Mouse (Mus musculus): ENCODE measurements around the gene Apoc2.

Gene Apoc2

DNA sequence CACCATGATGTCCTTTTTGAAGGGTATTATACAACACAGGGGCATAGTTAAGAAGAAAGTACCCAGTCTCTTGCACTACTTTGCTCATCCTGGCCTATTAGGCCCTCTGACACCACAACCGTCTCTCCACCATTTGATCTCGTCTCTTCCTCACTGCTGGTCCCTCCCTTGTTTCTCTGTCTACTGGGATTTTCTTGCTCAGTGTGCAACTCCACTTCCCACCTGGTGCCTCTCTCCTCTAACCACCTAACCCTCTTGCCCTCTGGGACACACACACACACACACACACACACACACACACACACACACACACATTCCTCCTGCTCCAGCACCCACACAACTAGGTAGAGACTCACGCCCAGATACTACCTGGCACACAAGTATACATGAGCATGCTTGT, 1.2 kb upstream of the Apoc2 start:
- no peak for DNase-seq (ENCODE audit: low spot score)

DNA sequence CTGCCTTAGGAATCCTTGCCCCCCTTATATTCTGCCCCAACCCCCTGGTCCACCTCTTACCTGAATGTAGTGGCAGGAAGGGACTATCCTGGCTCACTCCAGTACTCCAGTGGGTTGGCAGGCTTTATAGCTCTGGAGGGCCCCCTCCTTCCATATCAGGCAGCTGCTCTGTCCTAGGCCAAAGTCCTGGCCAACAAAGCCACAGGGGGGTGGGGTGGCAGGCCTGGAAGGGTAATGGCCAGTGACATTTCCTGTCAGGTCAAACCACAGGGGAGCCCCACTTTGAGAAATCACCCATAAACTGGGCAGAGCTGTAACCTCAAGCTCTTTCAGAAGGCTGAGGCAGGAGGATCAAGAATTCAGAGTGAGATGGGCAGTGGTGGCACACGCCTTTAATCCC, 1.1 kb downstream of the Apoc2 start:
- no peak for DNase-seq (ENCODE audit: low spot score)

DNA sequence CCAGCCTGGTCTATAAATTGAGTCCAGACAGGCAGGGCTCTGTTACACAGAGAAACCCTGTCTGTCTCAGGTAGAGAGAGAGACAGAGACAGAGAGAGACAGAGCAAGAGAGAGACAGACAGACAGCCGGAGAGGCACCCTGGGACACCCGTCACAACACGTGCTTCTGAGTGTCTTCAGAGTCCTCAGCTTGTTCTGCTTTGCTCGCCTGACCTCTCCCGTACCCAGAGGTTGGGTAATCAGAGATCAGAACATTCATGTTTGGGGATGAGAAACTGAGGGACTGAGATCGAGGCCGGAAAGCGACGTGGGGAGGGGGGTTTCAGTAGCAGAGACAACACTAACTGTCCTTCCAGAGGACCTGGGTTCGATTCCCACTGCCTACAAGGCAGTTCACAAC, 1.9 kb downstream of the Apoc2 start:
- DNase-seq (ENCODE audit: low spot score), result no peak

DNA sequence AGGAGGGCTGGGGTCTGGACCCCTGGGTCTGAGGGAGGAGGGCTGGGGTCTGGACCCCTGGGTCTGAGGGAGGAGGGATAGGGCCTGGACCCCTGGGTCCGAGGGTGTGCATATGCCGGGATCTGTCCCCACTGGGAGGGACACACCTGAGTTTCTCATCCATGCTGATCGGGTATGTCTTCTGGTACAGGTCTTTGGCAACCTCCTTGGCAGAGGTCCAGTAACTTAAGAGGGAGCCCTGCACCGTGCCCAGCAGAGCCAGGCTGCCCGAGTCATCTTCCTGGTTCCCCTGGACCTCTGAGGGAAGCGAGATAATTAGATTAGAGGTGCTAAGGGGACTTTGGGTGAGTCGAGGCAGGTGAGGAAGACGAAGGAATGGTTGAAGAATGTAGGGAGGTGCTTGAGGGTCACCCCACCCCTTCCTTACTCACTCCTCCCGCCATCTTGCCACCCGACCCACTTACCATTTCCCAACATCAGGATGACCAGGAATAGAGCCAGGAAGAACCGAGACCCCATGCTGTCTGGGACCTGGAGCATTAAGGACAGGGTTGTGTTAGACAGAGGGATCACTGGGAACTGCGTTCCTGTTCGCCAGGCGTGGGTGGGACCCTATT, 4.5 kb downstream of the Apoc2 start:
- no peak for DNase-seq (ENCODE audit: low spot score)

DNA sequence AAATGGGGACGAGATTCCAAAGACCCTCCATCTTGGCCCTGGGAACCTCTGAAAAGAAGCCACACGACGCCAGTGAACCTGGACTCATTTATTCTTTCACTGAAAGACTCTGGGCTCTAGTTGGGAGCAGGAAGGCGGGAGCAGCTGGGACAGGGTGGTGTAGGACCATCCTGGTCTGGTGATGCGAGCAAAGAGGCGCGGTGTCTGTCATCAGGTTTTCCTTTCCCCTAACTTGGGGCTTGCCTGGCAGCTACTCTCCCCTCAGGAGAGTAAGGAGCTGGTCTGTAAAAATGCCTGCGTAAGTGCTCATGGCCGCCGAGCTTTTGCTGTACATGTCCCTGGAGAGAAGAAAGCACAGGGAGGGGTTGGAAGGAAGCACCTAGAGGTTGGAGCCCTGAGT, 6.2 kb downstream of the Apoc2 start:
- DNase-seq (ENCODE audit: low spot score), result no peak

DNA sequence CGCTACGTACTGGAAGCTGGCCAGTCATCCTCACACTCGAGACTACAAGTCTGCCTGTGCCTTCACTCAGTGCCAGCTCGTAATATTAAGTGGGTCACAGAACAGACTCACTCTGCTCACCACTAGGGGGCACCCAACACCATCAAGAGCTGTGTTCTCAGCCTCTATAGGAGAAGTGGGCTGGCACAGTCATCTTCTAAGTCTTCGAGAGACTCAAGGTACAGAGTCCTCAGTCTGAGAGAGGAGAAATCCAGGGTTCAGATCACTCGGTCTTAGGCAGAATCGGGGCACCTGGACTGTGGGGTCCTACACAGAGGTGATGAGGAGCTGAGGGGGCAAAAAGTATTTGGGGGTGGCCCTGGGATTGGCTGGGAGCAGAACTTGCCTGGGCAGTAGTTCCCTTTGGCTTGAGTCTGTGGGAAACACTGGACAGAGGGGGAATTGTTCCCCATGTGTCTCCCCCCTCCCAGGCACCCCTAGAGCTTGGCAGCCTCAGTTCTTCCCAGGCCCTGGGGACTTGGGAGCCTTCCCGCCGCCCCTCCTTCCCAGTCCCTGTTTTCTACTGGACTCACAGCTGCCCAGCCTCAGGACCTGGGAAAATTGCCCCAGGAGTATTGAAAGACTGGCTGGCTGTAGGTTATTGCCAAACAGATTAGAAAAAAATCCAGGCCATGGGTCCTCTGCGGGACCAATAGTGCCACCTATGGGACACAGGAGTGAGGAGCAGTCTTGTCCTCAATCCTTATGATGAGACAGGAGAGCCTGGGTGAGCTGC, 8.6 kb downstream of the Apoc2 start:
- peak; percentile 85 for DNase-seq (ENCODE audit: low spot score)

DNA sequence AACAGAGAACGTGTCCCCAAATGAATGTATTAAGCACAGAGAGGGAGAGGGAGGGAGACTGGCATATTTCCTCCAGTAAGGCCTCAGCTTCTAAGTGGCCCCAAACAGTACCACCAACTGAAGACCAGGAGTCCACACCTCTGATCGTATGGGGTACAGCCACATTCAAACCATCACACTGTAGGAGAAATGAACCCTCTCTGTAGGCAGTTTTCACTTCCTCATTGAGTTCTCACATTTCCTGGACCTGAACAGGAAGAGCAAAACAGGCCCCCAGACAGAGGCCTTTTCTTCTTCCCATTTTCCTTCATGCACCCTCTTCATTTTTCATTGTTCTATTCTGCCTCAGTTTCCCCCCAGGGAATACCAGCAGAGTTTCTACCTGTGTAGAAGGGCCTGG, 10.3 kb downstream of the Apoc2 start:
- DNase-seq (ENCODE audit: low spot score), result no peak

DNA sequence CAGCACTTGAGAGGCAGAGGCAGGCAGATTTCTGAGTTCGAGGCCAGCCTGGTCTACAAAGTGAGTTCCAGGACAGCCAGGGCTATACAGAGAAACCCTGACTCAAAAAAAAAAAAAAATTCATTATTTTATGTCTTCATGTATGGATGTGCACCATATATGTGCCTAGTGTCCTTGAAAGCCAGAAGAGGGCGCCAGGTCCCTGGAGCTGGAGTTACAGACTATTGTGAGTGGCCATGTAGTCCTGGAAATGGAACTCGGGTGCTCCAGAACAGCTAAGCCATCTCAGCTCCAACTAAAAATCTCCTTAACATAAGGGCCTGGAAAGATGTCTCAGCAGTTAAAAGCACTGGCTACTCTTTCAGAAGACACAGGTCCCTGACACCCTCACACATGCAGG, 11.0 kb downstream of the Apoc2 start:
- DNase-seq (ENCODE audit: low spot score), result no peak

DNA sequence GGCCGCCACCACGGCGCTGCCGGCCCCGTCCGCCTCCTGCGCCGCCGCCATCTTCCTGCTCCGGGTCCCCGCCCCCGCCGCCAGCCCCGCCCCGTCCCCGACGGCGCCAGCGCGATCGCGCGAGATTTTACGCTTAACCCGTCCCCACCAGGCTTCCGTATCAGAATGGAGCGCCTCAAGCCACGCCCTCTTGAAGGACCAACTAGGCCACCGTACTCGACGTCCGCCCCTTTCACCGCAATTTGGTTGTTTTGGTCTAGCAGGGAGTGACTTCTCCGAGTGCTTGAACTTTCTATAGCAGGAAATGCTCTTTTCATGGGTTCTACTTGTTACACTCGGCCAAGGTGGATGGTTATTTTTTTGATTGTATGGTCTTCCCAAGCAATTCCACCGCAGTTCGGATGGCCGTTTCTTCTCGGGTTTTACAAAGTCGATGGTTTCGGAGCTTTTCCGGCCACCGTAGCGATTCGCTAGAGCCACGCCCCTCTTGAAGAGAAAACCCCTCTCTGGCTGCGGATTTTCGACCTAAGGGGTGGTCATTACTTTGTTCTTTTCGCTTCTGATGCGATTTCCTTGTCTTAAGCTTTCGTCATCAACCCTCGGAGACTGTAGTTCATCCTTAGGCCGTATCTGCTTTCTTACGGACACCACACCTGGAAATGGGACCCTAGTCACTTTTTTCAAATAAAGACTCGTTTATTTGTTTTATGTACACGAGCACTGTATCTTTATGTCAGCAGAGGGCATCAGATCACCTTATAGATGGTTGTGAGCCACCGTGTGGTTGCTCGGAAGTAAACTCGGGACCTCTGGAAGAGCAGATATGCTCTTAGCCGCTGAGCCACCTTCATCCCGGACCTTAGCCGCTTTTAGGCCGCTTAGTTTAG, 12.5 kb downstream of the Apoc2 start, which contains the start of gene Clptm1:
Gene Clptm1, minus strand, starts transcription at position 79 of the 887 bp plus-strand sequence.
- DNase-seq (ENCODE audit: low spot score), result peak; percentile 95

DNA sequence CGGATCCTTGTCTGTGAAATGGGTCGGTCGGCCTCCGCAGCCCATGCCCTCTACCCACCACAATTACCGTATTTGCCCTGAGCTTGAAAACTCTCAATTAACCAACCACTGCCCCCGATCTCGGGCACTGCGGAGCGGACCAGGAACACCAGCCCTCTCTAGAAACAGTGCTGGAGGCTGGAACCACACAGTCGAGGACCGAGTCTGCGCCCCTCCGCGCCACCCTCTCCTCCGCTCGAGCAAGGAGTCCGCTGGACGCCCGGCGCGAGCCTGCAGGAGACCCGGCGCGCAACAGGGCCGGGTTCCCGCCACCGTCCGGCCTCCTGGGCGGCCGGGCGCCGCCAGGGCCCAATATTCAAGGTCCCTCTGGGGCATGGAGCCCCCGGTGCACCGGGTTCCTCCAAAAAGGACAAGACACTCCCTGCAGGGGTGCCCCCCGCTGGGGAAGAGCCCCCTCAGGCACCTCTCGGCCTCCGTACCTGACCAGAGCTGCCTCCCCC, 13.2 kb downstream of the Apoc2 start:
- DNase-seq (ENCODE audit: low spot score), result no peak

DNA sequence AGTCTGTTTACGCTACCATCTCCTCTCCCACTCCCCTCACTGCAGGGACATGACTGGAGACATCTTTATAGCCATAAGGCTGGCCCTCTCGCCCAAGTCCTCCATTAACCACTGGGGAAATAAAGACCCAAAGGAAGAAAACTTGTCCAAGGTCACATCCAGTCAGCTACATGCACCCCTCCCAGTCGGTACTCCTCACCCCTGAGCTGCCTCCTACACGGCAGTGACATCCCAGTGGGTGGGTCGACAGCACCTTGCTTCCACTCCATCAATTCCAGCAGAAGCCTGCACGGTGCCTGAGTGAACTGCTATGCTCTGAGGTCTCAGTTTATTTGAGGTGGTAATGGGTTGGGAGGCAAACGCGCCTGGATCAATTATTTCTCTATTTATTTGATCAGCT, 13.8 kb downstream of the Apoc2 start:
- peak; percentile 23 for DNase-seq (ENCODE audit: low spot score)

DNA sequence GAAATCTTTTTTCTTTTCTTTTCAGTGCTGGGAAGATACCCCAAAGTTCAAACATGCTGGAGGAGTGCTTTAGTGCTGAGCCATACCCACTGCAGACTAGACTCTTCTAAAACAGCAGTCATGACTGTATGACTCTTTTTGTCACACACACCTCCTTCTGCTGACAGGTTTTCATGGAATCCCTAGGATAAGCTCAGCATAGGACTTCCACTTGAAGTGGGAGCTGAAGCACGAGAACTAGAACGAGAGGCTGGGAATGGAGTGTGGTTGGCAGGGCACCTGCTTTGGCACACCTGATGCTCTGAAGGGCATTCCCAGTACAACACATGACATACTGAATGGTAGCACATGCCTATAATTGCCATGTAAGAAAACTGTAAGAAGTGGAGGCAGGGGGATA, 25.1 kb downstream of the Apoc2 start:
- no peak for DNase-seq (ENCODE audit: low spot score)

DNA sequence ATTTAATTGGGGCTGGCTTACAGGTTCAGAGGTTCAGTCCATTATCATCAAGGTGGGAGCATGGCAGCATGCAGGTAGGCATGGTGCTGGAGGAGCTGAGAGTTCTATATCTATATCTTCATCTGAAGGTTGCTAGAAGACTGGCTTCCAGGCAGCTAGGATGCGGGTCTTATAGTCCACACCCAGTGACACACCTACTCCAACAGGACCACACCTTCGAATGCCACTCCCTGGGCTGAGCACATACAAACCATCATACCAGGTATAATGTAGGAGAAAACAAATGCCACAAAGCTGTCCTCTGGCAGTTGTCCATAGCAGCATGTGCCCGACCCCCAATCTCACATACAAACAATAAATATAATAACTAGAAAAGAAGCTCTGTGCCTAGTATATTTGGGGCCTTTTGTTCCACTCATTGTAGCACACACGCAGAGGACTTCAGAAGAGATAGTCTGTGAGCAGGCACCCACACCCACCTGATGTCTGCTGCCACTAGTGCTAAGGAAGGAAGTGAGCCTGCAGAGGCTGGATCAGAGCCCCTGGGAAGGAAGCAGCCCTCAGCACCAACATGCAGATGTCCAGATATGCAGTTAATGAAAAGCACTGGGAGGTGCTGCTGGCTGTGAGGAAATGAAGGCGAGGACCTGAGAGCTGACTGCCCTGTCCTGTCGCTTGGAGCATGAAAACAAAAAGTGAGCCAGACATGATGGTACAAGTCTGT, 26.5 kb downstream of the Apoc2 start:
- DNase-seq (ENCODE audit: low spot score), result no peak

DNA sequence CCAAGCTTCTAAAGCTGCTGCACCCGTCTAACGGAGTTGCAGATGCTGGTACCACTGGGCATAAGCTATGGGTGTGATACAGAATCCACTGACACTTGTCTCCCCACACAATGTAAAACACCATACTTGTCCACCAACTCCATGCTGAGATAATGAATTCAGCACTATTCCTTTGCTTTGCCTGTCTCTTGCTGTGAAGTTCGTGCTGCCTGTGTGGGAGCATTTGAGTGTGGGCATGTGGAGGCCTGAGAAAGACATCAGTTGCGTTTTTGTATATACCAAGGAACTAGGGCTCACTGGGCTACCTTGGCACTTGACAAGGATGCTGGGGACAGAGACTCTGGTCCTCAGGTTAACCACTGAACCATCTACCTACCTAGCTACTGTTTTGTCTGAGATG, 36.5 kb downstream of the Apoc2 start:
- DNase-seq (ENCODE audit: low spot score), result no peak

DNA sequence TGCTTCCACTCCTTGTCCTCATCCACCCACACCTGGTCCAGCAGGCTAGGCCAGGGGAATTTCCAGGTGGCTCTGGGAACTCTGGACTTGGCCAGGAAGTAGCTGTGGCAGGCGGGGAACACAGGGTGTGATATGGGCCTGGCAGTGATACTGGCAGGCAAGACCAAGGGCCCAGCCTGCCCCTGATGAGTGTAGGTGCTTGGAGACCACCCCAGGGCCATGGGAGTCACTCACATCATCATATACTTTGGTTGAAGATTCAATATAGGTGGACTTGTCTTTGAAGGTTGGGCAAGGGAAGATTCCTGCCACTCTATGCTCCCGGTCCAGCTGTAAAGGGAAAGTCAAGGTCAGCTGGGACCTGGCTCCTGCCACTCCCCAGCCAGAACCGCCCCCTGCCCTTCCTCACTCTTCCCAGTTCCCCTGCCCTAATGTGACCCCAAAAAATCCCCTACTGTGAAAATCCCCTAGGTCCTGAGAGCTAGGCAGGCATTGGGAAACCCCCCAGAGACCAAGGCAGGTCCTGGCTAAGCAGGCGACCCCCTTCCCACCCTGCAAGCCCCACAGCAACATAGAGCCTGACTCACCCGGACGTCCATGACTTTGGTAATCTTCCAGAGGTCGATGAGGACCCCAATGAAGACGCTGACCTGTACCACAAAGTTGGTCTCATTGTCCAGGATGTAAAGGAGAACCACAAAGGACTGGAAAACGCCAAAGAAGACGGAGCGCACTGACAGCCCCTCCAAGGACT, 42.5 kb downstream of the Apoc2 start:
- no peak for DNase-seq (ENCODE audit: low spot score)

DNA sequence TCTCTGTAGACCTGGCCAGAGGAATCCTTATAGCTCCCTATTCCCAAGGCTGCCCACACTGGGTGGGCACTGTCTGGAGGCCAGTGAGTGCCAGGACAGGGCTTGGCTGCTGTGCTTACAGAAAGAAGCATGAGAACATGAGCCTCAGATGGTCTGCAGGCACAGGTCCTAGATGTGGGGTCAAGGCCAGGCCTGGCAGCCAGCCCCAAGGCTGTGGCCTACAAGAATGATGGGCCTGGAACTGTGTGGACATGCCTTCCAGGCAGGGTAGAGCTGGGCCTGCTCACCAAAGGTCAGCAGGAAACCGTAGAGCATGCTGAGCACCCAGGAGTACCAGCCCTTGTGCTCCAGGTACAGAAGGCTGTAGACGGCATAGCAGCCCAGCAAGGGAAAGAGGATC, 43.1 kb downstream of the Apoc2 start:
- peak; percentile 58 for DNase-seq (ENCODE audit: low spot score)

DNA sequence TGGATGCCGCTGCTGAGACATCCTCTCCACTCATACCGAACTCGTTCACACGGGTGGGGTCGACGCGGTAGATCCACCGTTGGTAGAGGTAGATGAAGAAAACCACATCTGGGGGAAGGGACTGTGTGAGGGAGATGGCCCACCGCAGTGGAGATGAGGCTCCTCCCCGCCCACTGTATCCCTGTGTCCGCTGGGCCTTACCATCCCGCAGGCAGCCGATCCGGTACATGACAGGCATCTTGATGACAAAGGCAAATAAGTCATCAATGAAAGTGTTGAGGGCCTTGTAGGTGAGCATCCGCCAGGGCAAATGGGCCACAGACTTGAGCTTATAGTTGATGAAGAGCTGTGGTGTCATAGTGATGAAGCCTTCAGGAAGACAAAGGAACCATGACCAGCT, 43.9 kb downstream of the Apoc2 start:
- DNase-seq (ENCODE audit: low spot score), result no peak

DNA sequence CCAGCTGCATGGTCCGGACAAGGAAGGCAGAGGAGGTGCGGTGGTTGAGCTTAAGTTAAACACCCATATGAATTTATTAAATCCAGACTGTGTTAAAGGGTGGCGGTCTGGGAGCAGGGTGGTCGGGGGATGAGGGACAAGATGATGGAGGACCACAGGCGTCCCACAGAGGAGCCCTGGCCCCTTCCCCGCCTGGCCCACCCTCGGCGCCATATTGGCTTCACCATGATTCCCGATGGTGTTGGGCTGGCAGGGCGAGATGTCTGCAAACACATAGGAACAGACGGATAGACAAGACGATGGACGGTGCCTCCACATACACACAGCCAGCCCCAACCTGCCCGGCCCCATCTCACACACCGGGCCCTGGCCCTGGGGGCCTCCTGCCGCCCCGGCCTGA, 44.5 kb downstream of the Apoc2 start:
- DNase-seq (ENCODE audit: low spot score), result no peak

DNA sequence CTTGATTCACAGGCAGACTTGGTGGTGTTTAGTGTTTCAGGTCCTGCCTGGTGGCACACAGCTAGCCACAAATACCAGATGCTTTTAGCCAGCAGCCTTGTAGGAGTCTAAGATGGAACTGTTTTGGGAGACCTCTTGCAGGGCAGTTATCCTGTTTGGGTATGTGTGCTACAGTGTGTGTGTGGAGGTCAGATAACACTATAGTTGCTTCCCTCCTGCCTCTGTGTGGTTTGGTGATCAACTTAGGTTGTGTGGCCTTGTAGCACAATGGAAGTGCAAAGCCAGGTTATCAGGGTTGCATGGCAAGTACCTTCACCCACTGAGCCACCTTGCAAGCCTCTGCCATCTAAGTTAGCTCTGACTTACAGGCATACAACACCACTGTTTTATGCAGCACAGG, 45.0 kb downstream of the Apoc2 start:
- no peak for DNase-seq (ENCODE audit: low spot score)

DNA sequence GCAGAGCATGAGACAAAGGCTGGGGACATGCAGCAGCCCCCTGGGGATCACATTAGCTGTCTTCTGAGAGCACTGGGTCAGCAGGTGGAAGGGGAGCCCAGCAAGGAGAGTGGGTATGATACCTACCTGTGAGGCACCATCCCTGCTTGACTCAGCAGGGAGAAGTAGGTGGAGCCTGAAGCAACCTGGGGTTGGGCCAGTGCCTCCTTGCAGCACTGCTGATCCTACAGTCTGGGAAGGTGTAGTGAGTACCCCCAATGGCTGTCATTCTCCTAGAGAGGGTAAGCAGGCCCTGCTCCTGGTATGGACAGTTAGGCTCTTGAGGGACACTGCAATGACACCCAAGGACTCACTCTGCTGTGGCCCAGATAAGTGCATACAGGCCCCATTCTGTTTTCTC, 45.5 kb downstream of the Apoc2 start:
- DNase-seq (ENCODE audit: low spot score), result no peak

DNA sequence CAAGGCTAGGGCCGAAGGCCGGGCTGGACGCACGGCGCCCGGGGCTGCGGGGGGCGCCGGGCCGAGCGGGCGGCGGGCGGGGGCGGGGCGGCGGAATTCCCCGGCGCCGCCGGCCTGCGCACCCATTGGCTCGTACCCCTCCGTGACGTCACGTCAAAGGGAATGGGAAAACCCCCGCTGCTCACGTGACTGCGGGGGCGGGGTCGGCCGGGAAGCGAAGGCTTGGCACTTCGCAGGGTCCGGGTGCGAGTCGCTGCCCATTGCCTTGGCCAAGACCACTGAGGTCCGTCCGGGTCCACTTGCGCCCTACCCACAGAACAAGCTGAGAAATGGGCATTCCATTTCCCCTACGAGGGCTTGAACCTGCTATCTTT, 48.4 kb downstream of the Apoc2 start, which contains the start of gene Relb:
Gene Relb, minus strand, starts transcription at position 78 of the 374 bp plus-strand sequence.
- DNase-seq (ENCODE audit: low spot score), result peak; percentile 84

Measured in ovary, adult 18-20 months (tissue).